Mouse (Mus musculus) cerebellum, adult 2 months (tissue): ENCODE data around the gene Nsd1.

Source experiments
- CTCF ChIP-seq: fragments of 200-500 bp; IDR thresholded peaks from 2 replicates; pipeline ENCODE4 v1.5.1; 2011; ENCODE audit warnings: low read depth, mild to moderate bottlenecking, control low read depth, low read length, moderate library complexity, borderline replicate concordance; ENCODE audit not compliant: insufficient read depth
- POLR2A ChIP-seq: fragments of 200-500 bp; IDR thresholded peaks from 2 replicates; pipeline ENCODE4 v1.6.1; 2011; ENCODE audit warnings: low read length, control low read depth, borderline replicate concordance; ENCODE audit not compliant: insufficient read depth

- TF ChIP-seq CTCF (no peak), POLR2A (no peak)
Observed at GRCm38 (mm10) chr13:55203740-55204139, 5.8 kb upstream of the Nsd1 start.
